Mouse (Mus musculus) testis, adult 2 months (tissue): ENCODE results near the gene Slit3. TPM values are rescaled to one million over a fixed set of nuclear protein-coding genes. Genes with fewer than 3 reads are reported as not detected.

ENCODE experiments used
- H3K27ac ChIP-seq: fragments of 200-500 bp; 2 replicates; pipeline ENCODE4 v1.5.1; 2012; ENCODE audit warnings: low read depth, low read length; ENCODE audit not compliant: control insufficient read depth, insufficient read depth
- H3K27me3 ChIP-seq: fragments of 200-500 bp; 2 replicates; pipeline ENCODE4 v1.6.1; 2012; ENCODE audit warnings: mild to moderate bottlenecking, low read length, moderate library complexity; ENCODE audit not compliant: control insufficient read depth, insufficient read depth
- H3K36me3 ChIP-seq: fragments of 200-500 bp; 2 replicates; pipeline ENCODE4 v1.6.1; 2012; ENCODE audit warnings: mild to moderate bottlenecking, low read length; ENCODE audit not compliant: control insufficient read depth, insufficient read depth
- H3K4me1 ChIP-seq: fragments of 200-500 bp; 2 replicates; pipeline ENCODE4 v1.6.1; 2012; ENCODE audit warnings: low read length; ENCODE audit not compliant: control insufficient read depth, insufficient read depth
- H3K4me3 ChIP-seq: fragments of 200-500 bp; 2 replicates; pipeline ENCODE4 v1.5.1; 2012; ENCODE audit warnings: low read depth, mild to moderate bottlenecking, low read length, moderate library complexity, mixed read lengths; ENCODE audit not compliant: control insufficient read depth
- CTCF ChIP-seq: fragments of 200-500 bp; IDR thresholded peaks from 2 replicates; pipeline ENCODE4 v1.5.1; 2012; ENCODE audit warnings: low read depth, mild to moderate bottlenecking, inconsistent platforms, low read length, moderate library complexity; ENCODE audit not compliant: control insufficient read depth, insufficient read depth, insufficient replicate concordance
- POLR2A ChIP-seq: fragments of 200-500 bp; IDR thresholded peaks from 2 replicates; pipeline ENCODE4 v1.6.1; 2012; ENCODE audit warnings: low read depth, mild to moderate bottlenecking, inconsistent platforms, low read length, moderate library complexity; ENCODE audit not compliant: control insufficient read depth
- polyA plus RNA-seq: library from polyadenylated mRNA; depleted of rRNA; stranded (reverse); fragments of >200 nt; gene quantifications from 2 replicates; pipeline ENCODE4 v1.2.3, GENCODE M21; 2012

Slit3 gene
- polyA plus RNA-seq, 1 experiment, result 8.4 TPM

DNA sequence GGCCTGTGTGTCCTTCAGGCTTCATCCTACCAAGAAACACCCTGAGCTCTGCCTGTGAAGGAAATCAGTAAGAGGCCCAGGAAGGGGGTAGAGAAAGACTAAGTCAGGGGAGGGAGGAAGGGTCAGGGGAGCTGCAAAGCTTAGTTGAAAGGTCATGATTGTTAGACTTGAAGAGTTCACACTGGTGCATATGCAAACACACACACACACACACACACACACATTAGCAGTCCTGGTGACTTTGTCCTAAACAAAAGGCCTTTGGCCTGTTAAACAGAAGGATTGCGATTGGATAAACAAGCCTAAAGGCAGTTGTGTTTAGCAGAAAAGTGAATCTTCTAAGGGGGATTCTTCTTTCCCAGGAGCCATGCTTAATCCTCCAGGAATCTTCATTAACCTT is 7.7 kb upstream of the Slit3 start:
- H3K4me1 ChIP-seq, result peaks cover 3% of the 10 kb centered on the region
- no peak for TF ChIP-seq POLR2A
- TF ChIP-seq CTCF, result no peak
- H3K4me3 ChIP-seq, result no peak overlapping the region
- H3K36me3 ChIP-seq, result no peaks in the 10 kb centered on the region
- no peaks in the 10 kb centered on the region for H3K27me3 ChIP-seq
- no peak overlapping the region for H3K27ac ChIP-seq

- H3K27me3 ChIP-seq, result no peaks in the 10 kb centered on the region; the same call in none of the 2 replicates
Measured at GRCm38 (mm10) chr11:35116436-35116835, 4.6 kb upstream of the Slit3 start.

GRCm38 (mm10) chr11:35117871-35118270 is 3.2 kb upstream of the Slit3 start:
- Histone ChIP-seq H3K27me3 (no peaks in the 10 kb centered on the region; the same call in none of the 2 replicates), H3K36me3 (no peaks in the 10 kb centered on the region), H3K4me1 (no peaks in the 10 kb centered on the region; the same call in none of the 2 replicates), H3K4me3 (no peak overlapping the region), H3K27ac (no peak overlapping the region)
- TF ChIP-seq CTCF (no peak), POLR2A (no peak)

More at GRCm38 (mm10) chr11:35116436-35116835, 4.6 kb upstream of the Slit3 start:
- H3K4me3 ChIP-seq, result no peak overlapping the region
- no peak for TF ChIP-seq CTCF
- no peak for TF ChIP-seq POLR2A
- no peak overlapping the region for H3K27ac ChIP-seq
- H3K36me3 ChIP-seq, result no peaks in the 10 kb centered on the region
- no peaks in the 10 kb centered on the region; the same call in none of the 2 replicates for H3K4me1 ChIP-seq

DNA sequence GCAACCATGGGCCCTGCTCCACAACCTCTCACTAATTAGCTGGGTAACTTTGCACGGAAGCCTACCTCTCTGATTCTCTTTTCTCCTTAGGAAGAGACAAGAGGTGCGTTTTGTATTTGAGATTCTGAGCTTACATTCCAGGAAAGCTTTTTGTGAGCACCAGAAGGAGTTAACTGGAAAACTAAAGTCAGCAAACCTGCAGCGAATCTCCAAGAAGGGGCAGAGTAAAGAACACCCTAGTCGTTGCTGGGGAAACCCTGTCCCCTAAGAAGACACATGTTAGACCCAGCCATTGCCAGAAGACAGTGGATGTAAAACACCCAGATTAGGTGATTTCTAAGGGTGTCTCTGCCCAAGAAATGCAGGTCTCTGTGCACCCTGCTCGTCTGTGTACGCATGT is 2.3 kb upstream of the Slit3 start:
- Histone ChIP-seq H3K27ac (no peak overlapping the region), H3K4me3 (no peak overlapping the region), H3K27me3 (no peaks in the 10 kb centered on the region; the same call in none of the 2 replicates), H3K36me3 (no peaks in the 10 kb centered on the region), H3K4me1 (no peaks in the 10 kb centered on the region; the same call in none of the 2 replicates)
- TF ChIP-seq CTCF, result no peak
- TF ChIP-seq POLR2A, result no peak

DNA sequence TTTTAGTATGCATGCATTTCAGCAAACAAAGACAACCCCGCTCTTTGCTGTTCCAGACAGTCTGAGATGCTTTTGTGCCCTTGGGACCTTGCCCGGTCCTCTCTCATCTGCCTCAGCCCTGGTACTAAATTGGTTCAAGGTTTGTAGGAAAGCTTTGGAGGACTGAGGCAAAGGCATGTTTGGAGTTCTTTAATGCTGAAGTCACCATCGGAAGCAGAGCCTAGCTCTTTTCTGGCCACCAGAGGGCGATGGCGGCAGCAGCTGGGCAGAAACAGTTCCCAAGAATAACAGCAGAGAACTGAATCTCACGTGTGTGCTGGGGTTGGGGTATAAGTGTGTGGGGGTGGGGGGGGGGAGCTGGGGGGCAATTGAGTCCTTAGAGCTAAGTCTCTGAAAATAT is 1.7 kb upstream of the Slit3 start:
- TF ChIP-seq CTCF (peak; percentile 73; the same call in 1 of the 2 replicates), POLR2A (no peak)
- H3K4me1 ChIP-seq, result no peaks in the 10 kb centered on the region; the same call in none of the 2 replicates
- H3K27me3 ChIP-seq, result no peaks in the 10 kb centered on the region; the same call in none of the 2 replicates
- no peaks in the 10 kb centered on the region for H3K36me3 ChIP-seq
- no peak overlapping the region for H3K4me3 ChIP-seq
- no peak overlapping the region for H3K27ac ChIP-seq

GRCm38 (mm10) chr11:35120076-35120475 is 948 bp upstream of the Slit3 start:
- Histone ChIP-seq H3K4me3 (no peak overlapping the region), H3K27ac (no peak overlapping the region), H3K27me3 (no peaks in the 10 kb centered on the region; the same call in none of the 2 replicates), H3K36me3 (no peaks in the 10 kb centered on the region), H3K4me1 (no peaks in the 10 kb centered on the region; the same call in none of the 2 replicates)
- TF ChIP-seq POLR2A (no peak), CTCF (no peak)

DNA sequence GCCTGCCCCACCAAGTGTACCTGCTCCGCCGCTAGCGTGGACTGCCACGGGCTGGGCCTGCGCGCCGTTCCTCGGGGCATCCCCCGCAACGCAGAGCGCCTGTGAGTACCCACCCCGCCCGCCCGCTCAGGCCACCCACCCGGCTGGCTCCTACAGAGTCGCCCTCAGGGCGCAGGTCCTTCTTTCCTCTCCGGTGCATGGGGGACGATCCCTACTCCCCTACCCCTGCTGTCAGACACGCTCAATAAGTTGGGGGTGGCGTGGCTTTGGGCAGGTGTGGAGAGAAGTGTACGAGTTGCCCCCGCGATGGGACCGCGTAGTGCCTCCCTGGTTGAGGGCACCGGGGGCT is 561 bp downstream of the Slit3 start:
- Histone ChIP-seq H3K4me1 (no peaks in the 10 kb centered on the region; the same call in none of the 2 replicates), H3K36me3 (no peaks in the 10 kb centered on the region), H3K27me3 (no peaks in the 10 kb centered on the region; the same call in none of the 2 replicates), H3K27ac (no peak overlapping the region; the same call in 1 of the 2 replicates), H3K4me3 (peak overlapping the region; percentile 74)
- TF ChIP-seq CTCF, result no peak
- TF ChIP-seq POLR2A, result no peak
